Mouse (Mus musculus) liver (tissue): ENCODE measurements around the gene AB124611.
"Not testable (repeated sequence)": the region's sequence is repeated elsewhere in the genome, so short reads cannot be mapped to it uniquely, and the experiment has no call there.

Experiments used
- DNase-seq: peaks from one replicate; pipeline ENCODE4 v3.0.0-alpha.2; 2020; ENCODE audit warnings: mixed read lengths

AB124611 gene

GRCm38 (mm10) chr9:21525142-21525936 lies 637 bp upstream of the AB124611 start:
- DNase-seq, result no peak

DNA sequence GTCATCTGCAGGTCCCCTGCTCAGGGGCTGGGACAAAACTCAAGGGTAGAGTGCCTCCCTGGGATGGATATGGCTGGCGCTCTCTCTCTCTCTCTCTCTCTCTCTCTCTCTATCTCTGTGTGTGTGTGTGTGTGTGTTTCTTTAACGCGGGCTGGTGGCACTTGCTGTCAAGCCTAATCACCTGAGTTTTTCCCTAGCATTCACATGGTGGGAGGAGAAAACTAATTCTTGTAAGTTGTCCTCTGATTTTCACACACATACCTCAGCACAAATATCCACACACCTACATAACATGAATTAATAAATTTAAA lies 613 bp downstream of the AB124611 start:
- no peak for DNase-seq

DNA sequence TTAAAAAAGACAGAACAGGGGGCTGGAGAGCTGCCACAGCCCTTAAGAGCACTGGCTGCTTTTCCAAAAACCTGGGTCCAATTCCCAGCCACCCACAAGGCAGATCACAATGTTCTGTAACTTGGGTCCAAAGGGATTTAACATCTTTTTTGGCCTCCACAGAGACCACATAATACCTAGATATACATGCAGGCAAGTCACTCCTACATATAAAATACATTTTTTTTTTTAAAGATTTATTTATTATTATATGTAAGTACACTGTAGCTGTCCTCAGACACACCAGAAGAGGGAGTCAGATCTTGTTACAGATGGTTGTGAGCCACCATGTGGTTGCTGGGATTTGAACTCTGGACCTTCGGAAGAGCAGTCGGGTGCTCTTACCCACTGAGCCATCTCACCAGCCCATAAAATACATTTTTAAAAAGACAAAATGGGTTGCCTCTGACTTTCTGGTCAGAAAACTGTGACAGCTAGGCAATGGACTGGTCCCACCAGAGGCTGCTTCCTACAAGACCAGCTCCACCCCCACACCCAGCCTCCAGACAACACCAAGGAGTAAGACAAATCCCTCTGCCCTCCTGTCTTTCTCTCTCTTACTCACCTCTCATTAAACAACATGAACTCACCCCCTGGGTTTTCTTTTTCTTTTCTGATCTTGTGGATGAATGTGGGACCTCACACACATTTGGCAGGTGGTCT lies 1.3 kb downstream of the AB124611 start:
- no peak for DNase-seq

DNA sequence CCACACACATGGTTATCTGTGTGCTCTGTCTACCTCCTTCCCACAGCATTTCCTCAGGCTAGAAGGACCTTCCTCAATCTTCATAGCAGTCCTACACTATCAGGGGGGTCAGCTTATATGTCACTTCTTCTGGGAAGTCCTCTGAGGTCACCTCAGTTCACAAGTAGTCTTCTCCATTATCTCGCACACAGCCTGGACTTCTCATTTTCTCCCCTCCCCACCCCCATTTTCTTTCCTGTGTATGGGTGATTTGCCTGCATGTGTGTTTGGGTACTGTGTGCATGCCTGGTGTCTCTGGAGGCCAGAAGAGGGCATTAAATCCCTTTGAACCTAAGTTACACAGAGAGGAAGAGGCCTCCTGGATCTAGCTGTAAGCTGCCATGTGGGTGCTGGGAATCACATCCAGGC lies 1.9 kb downstream of the AB124611 start:
- no peak for DNase-seq

GRCm38 (mm10) chr9:21536501-21536900 lies 10.5 kb downstream of the AB124611 start:
- DNase-seq, result no peak

- no peak for DNase-seq
Observed at GRCm38 (mm10) chr9:21537009-21537408, 11.0 kb downstream of the AB124611 start.

DNA sequence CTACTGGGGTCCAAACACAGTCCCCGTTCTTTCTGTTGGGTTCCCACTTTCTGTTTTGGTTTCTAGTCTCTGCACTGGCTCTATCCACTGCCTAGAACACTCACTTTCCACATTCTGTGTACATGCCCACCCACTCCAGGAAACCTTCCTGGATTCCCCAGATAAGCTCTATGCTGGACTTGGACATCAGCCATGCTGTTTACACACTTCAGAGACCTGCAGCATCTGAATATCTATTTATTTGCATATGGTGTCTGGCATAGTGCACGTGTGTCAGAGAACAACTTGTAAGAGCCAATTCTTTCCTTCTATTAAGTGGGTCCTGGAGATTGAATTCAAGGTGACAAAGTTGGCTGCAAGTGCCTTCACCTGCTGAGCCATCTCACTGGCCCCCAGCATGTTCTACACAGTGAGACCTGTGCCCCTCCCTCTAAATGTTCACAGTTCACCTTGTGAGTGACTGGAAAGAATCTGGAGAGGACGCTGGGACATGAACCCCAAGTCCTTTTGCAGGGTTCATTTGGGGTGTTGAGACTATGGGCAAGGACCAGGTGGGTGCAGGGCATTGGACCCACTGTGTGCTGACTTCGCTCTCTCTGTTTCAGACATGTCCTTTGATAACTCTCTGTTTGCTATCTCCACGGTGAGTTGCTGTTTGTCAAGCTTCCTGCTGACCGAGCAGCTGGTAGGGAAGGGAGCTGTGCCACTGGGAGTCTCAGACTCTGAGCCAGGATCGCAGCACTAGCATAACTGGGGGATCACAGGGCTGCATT lies 14.2 kb downstream of the AB124611 start:
- no peak for DNase-seq

DNA sequence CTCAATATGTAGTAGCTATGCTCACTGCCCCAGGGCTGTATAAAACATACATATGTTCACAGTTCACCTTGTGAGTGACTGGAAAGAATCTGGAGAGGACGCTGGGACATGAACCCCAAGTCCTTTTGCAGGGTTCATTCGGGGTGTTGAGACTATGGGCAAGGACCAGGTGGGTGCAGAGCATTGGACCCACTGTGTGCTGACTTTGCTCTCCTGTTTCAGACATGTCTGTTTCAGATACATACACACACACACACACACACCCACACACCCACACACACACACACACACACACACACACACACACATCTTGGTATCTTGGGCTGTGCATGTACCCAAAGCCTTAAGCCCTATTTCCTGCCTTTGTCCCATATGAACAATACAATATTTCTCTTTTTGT lies 16.0 kb downstream of the AB124611 start:
- not testable (repeated sequence) for DNase-seq

GRCm38 (mm10) chr9:21545351-21545915 lies 19.5 kb downstream of the AB124611 start:
- DNase-seq, result no peak

DNA sequence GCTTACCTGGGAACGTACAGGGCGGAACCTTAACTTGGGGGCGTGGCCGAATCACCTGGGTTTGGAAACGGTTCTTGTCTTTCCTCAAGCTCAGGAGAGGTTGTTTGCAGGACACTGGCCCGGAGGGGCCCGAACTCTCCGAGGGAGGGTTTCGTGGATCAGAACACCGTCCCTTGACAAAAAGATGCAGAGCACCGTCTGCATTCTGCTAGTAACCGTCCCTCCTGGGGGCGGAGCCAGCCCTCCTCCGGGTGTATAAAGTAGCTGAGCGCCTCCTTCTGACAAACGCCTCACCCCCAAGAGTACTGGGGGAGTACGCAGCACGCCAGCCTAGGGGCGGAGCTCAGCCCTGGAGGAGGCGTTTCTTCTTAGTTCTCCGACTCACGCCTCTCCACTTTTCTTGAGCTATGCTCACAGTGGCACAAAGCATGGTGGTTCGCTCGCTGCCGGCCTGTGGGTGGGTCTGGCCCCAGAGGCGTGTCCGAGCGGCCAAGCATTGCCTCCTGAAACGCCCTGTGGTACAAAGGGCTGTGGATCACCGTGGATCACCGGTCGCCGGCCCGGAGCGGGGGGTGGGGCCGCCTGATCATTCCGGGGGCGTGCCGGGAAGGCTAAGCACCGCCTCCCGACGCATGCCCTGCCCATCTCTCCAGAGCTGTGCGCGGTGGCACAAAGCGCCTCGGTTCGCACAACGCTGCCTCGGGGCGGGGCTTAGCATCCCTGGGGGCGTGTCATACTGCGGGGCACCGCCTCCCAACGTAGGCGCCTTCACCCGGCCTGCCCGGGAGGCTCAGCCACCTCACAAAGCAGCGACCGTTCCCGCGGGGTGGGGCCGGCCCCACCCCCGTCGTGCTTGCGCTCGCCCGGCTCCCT lies 20.2 kb downstream of the AB124611 start:
- peak; percentile 100 for DNase-seq

- no peak for DNase-seq
Observed at GRCm38 (mm10) chr9:21546789-21547074, 20.8 kb downstream of the AB124611 start, which contains the start of gene Carm1. TSS of gene Carm1 (plus strand) at chr9:21546894.

GRCm38 (mm10) chr9:21547075-21547941 lies 21.3 kb downstream of the AB124611 start:
- DNase-seq, result peak; percentile 79

DNA sequence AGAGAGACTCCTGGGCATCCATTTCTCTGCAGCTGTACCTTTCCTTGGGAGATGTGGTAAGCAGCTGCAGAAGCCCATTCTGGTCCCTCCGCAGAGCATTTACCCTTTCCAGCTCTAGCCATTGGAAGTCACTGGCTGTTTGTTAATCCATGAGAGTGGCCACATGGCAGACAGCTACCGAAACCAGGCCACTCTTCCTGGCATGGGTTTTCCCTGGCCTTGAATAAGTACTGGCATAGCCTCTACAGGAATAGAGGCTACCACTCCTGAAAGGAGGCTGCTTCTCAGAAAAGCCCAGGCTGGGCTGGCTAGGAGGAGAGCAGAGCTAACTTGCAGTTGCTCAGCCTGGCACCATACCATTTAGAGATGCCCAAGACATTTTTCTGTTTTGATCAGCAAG lies 25.1 kb downstream of the AB124611 start:
- no peak for DNase-seq

DNA sequence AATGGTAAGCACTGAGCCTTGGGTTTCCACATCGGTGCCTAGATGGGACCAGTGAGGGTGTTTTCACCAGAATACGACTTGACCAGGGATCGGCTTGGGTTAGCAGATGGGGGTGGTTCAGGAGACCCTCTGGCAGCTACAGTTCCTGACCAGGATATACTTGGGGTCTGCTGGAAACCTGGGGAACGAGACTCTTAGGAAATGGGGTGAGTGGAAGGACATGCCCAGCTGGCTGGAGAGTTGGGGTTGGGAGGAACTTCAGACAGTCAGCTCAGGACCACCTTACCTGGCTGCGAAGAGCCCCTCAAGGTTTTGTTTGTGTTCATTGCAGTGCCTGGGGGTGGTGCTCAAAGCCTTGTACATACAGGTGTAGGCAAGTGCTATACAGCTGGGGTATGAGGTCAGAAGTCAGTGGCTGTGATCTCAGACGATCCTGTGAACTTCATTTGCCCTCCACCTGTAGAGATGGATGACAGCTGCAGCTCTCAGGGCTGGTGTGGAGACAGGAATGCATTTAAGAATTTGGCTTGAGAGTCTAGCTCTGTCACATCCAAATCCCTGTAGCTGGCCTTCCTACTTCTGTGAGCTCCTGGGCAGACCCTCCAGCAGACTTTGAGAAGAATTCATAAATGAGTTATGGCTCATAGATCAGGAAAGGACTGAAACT lies 27.8 kb downstream of the AB124611 start:
- DNase-seq, result no peak

- DNase-seq, result peak; percentile 41
Observed at GRCm38 (mm10) chr9:21555198-21555742, 29.3 kb downstream of the AB124611 start.

GRCm38 (mm10) chr9:21556996-21557395 lies 31.0 kb downstream of the AB124611 start:
- no peak for DNase-seq

DNA sequence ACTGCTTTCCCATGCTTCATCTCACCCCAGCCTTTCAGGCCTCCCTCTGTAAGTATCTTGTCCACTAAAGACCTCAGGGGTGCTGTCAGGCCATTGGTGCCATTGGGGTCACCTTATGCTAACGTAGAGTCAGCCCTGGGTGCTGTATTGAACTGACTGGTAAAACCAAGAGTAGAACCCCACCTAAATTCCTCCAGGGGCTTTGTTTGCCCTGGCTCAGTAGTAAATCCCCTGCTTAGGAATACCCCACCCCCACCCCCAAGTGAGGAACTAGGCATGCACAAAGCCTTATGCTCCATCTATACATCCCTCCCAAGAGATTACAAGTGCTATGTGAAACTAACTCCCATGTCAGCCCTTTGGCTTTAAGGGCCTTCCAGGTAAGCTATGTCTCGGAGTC lies 31.6 kb downstream of the AB124611 start:
- DNase-seq, result no peak

- DNase-seq, result peak; percentile 82
Observed at GRCm38 (mm10) chr9:21558366-21558765, 32.4 kb downstream of the AB124611 start.

GRCm38 (mm10) chr9:21559151-21559550 lies 33.2 kb downstream of the AB124611 start:
- DNase-seq, result peak; percentile 24

DNA sequence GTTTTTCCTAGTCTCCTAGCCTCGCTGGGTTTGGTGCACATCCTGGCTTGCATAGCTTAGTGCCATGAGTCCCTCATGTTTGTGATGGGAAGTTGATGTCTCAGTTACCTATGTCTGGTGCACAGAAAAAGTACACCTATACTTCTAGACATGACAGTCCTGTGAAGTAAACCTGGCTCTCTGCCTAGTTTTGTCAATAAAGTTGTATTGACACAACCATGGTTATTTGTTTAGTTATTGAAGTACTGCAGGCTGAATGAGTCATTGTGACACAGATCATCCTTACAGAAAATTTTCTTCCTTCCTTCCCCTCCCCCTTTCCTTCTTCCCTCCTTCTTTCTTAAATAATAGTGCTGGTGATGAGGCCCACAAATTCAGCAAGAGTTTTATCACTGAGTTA lies 38.4 kb downstream of the AB124611 start:
- no peak for DNase-seq
